Mouse (Mus musculus): ENCODE results near the gene Krt13.

GRCm38 (mm10) chr11:100105576-100106122 is 15.7 kb downstream of the Krt13 start, which contains the start of gene Krt36:
- TF ChIP-seq CTCF (IDR thresholded peaks at IDR 0.05; ENCODE audit: insufficient read depth, low read length) (no peak), POLR2A (IDR thresholded peaks at IDR 0.05; ENCODE audit: borderline replicate concordance, extremely low read depth, low read depth, low read length) (no peak)

All from lung, adult 2 months (tissue).